Mouse (Mus musculus) testis, postnatal 14 days (tissue): ENCODE data around the gene Hoxc11.

Source experiments
- DNase-seq: peaks from one replicate; pipeline ENCODE4 v3.0.0; 2021; ENCODE audit warnings: low spot score

The Hoxc11 gene

GRCm38 (mm10) chr15:103005797-103006196 lies 51.6 kb downstream of the Hoxc11 start:
- DNase-seq: no peak

GRCm38 (mm10) chr15:103006326-103006725 lies 52.1 kb downstream of the Hoxc11 start:
- DNase-seq: no peak
